Mouse (Mus musculus) bone marrow macrophage, adult 2 months (primary cell): ENCODE measurements around the gene Pbx1.

Source experiments
- CTCF ChIP-seq: IDR thresholded peaks from 2 replicates; pipeline ENCODE4 v1.5.1; 2012; ENCODE audit warnings: low read depth, mild to moderate bottlenecking, low read length, moderate library complexity
- POLR2A ChIP-seq: IDR thresholded peaks from 2 replicates; pipeline ENCODE4 v1.6.1; 2012; ENCODE audit warnings: mild to moderate bottlenecking, low read depth, low read length, borderline replicate concordance

DNA sequence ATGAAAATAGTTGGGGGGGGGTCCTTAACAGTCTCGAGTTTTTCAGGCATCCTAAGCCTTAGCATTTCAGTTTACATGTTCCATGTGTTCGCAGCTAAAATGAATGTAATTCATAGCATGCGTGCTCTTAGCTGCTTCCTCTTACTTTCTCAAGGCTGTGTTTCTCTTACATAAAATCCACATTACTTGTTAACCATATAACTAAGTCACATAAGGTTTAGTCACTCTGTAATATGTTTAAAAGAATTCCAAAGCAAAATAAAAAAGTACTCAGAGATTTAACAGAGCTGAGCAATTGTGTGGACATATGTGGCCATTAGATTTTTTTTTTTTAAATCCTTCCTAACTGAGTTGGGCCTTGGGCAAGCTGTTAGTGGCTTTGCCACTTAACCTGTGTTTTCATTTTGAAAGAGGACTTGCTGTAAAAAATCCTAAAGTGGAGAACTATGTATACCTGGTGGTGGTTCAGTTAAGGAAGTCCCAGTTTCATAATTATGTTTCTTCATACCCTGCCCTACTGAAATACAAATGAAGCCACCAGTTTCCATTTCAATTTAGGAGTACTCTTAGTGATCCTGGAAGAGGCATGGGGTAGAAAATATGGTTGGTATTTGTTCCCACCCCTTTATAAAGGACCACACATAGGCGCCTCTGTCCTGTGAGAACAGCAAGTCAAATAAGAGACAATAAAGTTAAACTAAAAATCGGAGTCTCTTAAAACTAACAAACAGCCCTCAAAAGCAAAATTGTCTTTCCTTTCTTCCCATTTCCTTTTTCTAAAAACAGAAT is 2.0 kb downstream of the Pbx1 start:
- TF ChIP-seq CTCF (no peak), POLR2A (no peak)
